In the genomic region with DNA sequence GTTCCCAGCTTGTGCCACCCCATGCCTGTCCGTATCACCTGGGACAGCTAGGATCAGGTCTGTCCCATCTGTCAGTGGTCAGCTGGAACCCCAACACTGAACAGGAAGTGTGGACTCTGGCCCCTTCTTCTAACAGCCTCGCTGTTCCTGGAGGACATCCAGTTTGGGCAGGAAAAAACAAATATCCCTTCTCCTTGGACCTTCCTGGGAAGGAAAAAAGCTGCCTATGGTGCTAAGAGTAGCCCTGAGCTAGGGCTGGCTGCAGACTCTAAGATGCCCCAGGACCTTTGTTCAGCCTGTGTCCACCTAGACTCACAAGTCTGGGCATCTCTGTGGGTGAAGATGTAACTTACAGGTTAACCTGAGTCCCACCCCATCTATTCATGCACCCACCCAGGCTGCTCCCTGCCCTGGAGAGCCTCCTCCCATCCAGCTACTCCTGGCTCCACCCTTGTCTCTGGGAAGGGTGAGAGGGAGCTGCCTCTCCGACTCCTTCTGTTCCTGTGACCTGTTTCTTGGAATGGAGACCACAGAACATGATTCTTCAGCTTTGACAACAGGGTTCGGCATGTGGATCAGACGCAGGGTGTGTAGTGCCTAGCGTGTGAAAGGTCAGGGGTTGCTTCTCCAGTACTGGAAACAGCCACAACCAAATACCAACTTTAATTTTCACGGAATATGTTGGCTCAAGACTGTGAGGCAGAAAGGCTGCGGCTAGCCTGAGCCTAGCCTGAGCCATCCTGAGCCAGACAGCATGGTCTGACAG, we compare ENCODE assay signal across 8 mouse cellular contexts. TPM values are rescaled to one million over a fixed set of nuclear protein-coding genes. Genes with fewer than 3 reads are reported as not detected.
DNase-seq lines count a peak whose midpoint lies in the region; ATAC-seq and TF ChIP-seq lines count a peak whose summit lies in the region.

No protein-coding gene starts in this region.

- TF ChIP-seq POLR2A in liver, adult 2 months (IDR thresholded peaks at IDR 0.05; ENCODE audit: extremely low read depth, insufficient read depth, low read length), result no peak

- no peak for ATAC-seq in forebrain, postnatal 0 days
- ATAC-seq in neural tube, embryonic 13.5 days (ENCODE audit: low read depth), result no peak
- ATAC-seq in cerebellum, adult (ENCODE audit: insufficient number of reproducible peaks, low FRiP score, low TSS enrichment), result no peak

- H3K4me3 ChIP-seq in liver, adult 2 months (ENCODE audit: insufficient read depth, low read depth, low read length), result peak overlapping the region; percentile 54
- H3K4me3 ChIP-seq in forebrain, postnatal 0 days (ENCODE audit: low read depth, low read length), result peak overlapping the region; percentile 17; the same call in 1 of the 2 replicates
- peak overlapping the region; percentile 31 for H3K4me3 ChIP-seq in neural tube, embryonic 13.5 days

- H3K4me2 ChIP-seq in forebrain, postnatal 0 days (ENCODE audit: low read depth), result peak overlapping the region; percentile 41; the same call in 1 of the 2 replicates
- H3K4me2 ChIP-seq in neural tube, embryonic 13.5 days, result peak overlapping the region; percentile 52

- WGBS in liver, adult 2 months, result 46% methylated on average over 8 of the region's 8 CpGs
- 61% methylated on average over 8 of the region's 8 CpGs for WGBS in forebrain, postnatal 0 days
- WGBS in neural tube, embryonic 13.5 days, result 66% methylated on average over 8 of the region's 8 CpGs

- peaks cover 9% of the 10 kb centered on the region; the same call in 1 of the 2 replicates for H3K4me1 ChIP-seq in liver, adult 2 months (ENCODE audit: control insufficient read depth, insufficient read depth, low read length)
- peaks cover 14% of the 10 kb centered on the region; the same call in 1 of the 2 replicates for H3K4me1 ChIP-seq in forebrain, postnatal 0 days (ENCODE audit: insufficient read depth)
- H3K4me1 ChIP-seq in neural tube, embryonic 13.5 days (replicated peaks), result peaks cover 66% of the 10 kb centered on the region

- H3K9me3 ChIP-seq in forebrain, postnatal 0 days (ENCODE audit: low read length), result no peaks in the 10 kb centered on the region
- no peaks in the 10 kb centered on the region for H3K9me3 ChIP-seq in neural tube, embryonic 13.5 days

- H3K27me3 ChIP-seq in liver, adult 2 months (ENCODE audit: control insufficient read depth, insufficient read depth, low read length), result no peaks in the 10 kb centered on the region
- H3K27me3 ChIP-seq in forebrain, postnatal 0 days (ENCODE audit: insufficient read depth, low read length), result no peaks in the 10 kb centered on the region
- H3K27me3 ChIP-seq in neural tube, embryonic 13.5 days, result peaks cover 11% of the 10 kb centered on the region; the same call in 1 of the 2 replicates

- no peaks in the 10 kb centered on the region for H3K79me2 ChIP-seq in liver, adult 2 months (ENCODE audit: control insufficient read depth, insufficient read depth, low read length)

- peak overlapping the region; percentile 52 for H3K9ac ChIP-seq in liver, adult 2 months (ENCODE audit: low read depth, low read length)
- H3K9ac ChIP-seq in forebrain, postnatal 0 days, result peak overlapping the region; percentile 41; the same call in 1 of the 2 replicates
- H3K9ac ChIP-seq in neural tube, embryonic 13.5 days, result peak overlapping the region; percentile 66

- no peaks in the 10 kb centered on the region for H3K36me3 ChIP-seq in liver, adult 2 months (ENCODE audit: control insufficient read depth, insufficient read depth, low read length)
- no peaks in the 10 kb centered on the region for H3K36me3 ChIP-seq in forebrain, postnatal 0 days (ENCODE audit: insufficient read depth)
- H3K36me3 ChIP-seq in neural tube, embryonic 13.5 days, result no peaks in the 10 kb centered on the region

- peak overlapping the region; percentile 82 for H3K27ac ChIP-seq in liver, adult 2 months (replicated peaks; ENCODE audit: insufficient read depth, low read depth, low read length)
- no peak overlapping the region for H3K27ac ChIP-seq in forebrain, postnatal 0 days (ENCODE audit: low read depth, low read length)
- 0 out of 2 replicates have a peak overlapping the region, but pooled peaks have one; percentile 74 for H3K27ac ChIP-seq in neural tube, embryonic 13.5 days (replicated peaks)

- no peak for TF ChIP-seq CTCF in liver, adult 2 months (IDR thresholded peaks at IDR 0.05; ENCODE audit: low read depth, low read length)
- TF ChIP-seq CTCF in forebrain, postnatal 0 days (IDR thresholded peaks at IDR 0.05; ENCODE audit: low read depth), result no peak

- peak; percentile 28 for DNase-seq in liver, adult 2 months (ENCODE audit: extremely low read depth, low read depth, low spot score)
- no peak for DNase-seq in liver
- DNase-seq in forebrain, postnatal 0 days, result no peak
- DNase-seq in kidney, postnatal 10 days, result peak; percentile 60
- DNase-seq in adrenal gland, adult 18-20 months (ENCODE audit: low spot score in 2 of 2), result no peak
- DNase-seq in thymus, postnatal 36 days, result no peak

RNA-seq across cellular contexts. Expression of a gene that starts 1.1 kb away (rescaled TPM):
- 6.6 and 9.9 TPM in 2 replicates for total RNA-seq in liver, adult 2 months (2014; rRNA removed)
- polyA plus RNA-seq in liver, adult 2 months (2012; rRNA removed), result 8.1 and 9.2 TPM in 2 replicates
- total RNA-seq in forebrain, postnatal 0 days (2014; rRNA removed), result 5.1 and 8.5 TPM in 2 replicates
- polyA plus RNA-seq in forebrain, postnatal 0 days (2015; fragmentation: Nextera tagmentation; extraction: Ambion mirVana), result 5.4 and 5.9 TPM in 2 replicates
- polyA plus RNA-seq in neural tube, embryonic 13.5 days (2015; fragmentation: Nextera tagmentation; extraction: Ambion mirVana), result 4.4 and 4.8 TPM in 2 replicates
- total RNA-seq in adrenal gland, adult 18-20 months (2021), result 10 to 100 TPM; 15.9 to 17.2 TPM

RNA-seq across cellular contexts. Expression of a gene that starts 10.2 kb away (rescaled TPM):
- total RNA-seq in liver, adult 2 months (2014; rRNA removed), result 11.4 and 16.4 TPM in 2 replicates
- 23.0 and 25.7 TPM in 2 replicates for polyA plus RNA-seq in liver, adult 2 months (2012; rRNA removed)
- 38.6 and 52.4 TPM in 2 replicates for total RNA-seq in forebrain, postnatal 0 days (2014; rRNA removed)
- polyA plus RNA-seq in forebrain, postnatal 0 days (2015; fragmentation: Nextera tagmentation; extraction: Ambion mirVana), result 27.8 and 31.6 TPM in 2 replicates
- 25.7 and 28.2 TPM in 2 replicates for polyA plus RNA-seq in neural tube, embryonic 13.5 days (2015; fragmentation: Nextera tagmentation; extraction: Ambion mirVana)
- 10 to 100 TPM; 30.1 to 33.1 TPM for total RNA-seq in adrenal gland, adult 18-20 months (2021)

RNA-seq across cellular contexts. Expression of a gene that starts 27.2 kb away (rescaled TPM):
- total RNA-seq in liver, adult 2 months (2014; rRNA removed), result 20.2 and 23.9 TPM in 2 replicates
- polyA plus RNA-seq in liver, adult 2 months (2012; rRNA removed), result 136 and 216 TPM in 2 replicates
- total RNA-seq in forebrain, postnatal 0 days (2014; rRNA removed), result 15.5 and 15.6 TPM in 2 replicates
- 13.7 and 16.4 TPM in 2 replicates for polyA plus RNA-seq in forebrain, postnatal 0 days (2015; fragmentation: Nextera tagmentation; extraction: Ambion mirVana)
- polyA plus RNA-seq in neural tube, embryonic 13.5 days (2015; fragmentation: Nextera tagmentation; extraction: Ambion mirVana), result 2.7 and 4.2 TPM in 2 replicates
- total RNA-seq in adrenal gland, adult 18-20 months (2021), result 100 to 1,000 TPM in 1 of 2 experiments, 10 to 100 TPM in 1; 92.6 to 128 TPM

RNA-seq across cellular contexts. Expression of a gene that starts 47.5 kb away (rescaled TPM):
- 3.0 and 3.6 TPM in 2 replicates for total RNA-seq in liver, adult 2 months (2014; rRNA removed)
- polyA plus RNA-seq in liver, adult 2 months (2012; rRNA removed), result 8.1 and 8.3 TPM in 2 replicates
- 8.1 and 8.5 TPM in 2 replicates for total RNA-seq in forebrain, postnatal 0 days (2014; rRNA removed)
- polyA plus RNA-seq in forebrain, postnatal 0 days (2015; fragmentation: Nextera tagmentation; extraction: Ambion mirVana), result 4.2 and 5.7 TPM in 2 replicates
- polyA plus RNA-seq in neural tube, embryonic 13.5 days (2015; fragmentation: Nextera tagmentation; extraction: Ambion mirVana), result 8.1 and 10.0 TPM in 2 replicates
- 10 to 100 TPM in 1 of 2 experiments, 1 to 10 TPM in 1; 7.3 to 12.4 TPM for total RNA-seq in adrenal gland, adult 18-20 months (2021)

Comparison
In these comparisons a context has a peak if more than half of its experiments do, and no peak if none do; other contexts are left out.
1. DNase-seq: peak in liver, adult 2 months (single experiment) and kidney, postnatal 10 days (single experiment); none in liver (single experiment), forebrain, postnatal 0 days (single experiment), adrenal gland, adult 18-20 months (0 of 2) and thymus, postnatal 36 days (0 of 2).
2. Peak in every context shown above with its lines, with median percentiles within 50 percentile points of each other: H3K4me3 ChIP-seq and H3K9ac ChIP-seq.